Mouse (Mus musculus): ENCODE measurements at regions not wholly inside any gene's neighbourhood (a gene's known extent, or its start where the extent isn't known, plus 50 kb on each side); places are given as distances from the start of the nearest gene placed in this dataset.

- DNase-seq, result no peak
These were observed 57.8 kb upstream of the Dgkh start for GRCm38 (mm10) chr14:78790374-78790773.

GRCm38 (mm10) chr14:78796796-78797195 is 52.1 kb upstream of the Vwa8 start:
- DNase-seq, result peak; percentile 19

- no peak for DNase-seq
These were observed 50.4 kb upstream of the Vwa8 start for GRCm38 (mm10) chr14:78798478-78798877.

Measured in right cerebral cortex, adult 18-20 months (tissue).